Mouse (Mus musculus) small intestine, adult 2 months (tissue): ENCODE data around the gene 6030408B16Rik.

Experiments used
- CTCF ChIP-seq: fragments of 200-500 bp; IDR thresholded peaks from 2 replicates; pipeline ENCODE4 v1.5.1; 2012; ENCODE audit warnings: low read depth, mild to moderate bottlenecking, control low read depth, inconsistent platforms, low read length, moderate library complexity, mixed read lengths; ENCODE audit not compliant: insufficient replicate concordance, insufficient read length; ENCODE audit errors: extremely low read depth
- POLR2A ChIP-seq: fragments of 200-500 bp; IDR thresholded peaks from 2 replicates; pipeline ENCODE4 v1.6.1; 2012; ENCODE audit warnings: low read depth, mild to moderate bottlenecking, control low read depth, inconsistent platforms, low read length, moderate library complexity

DNA sequence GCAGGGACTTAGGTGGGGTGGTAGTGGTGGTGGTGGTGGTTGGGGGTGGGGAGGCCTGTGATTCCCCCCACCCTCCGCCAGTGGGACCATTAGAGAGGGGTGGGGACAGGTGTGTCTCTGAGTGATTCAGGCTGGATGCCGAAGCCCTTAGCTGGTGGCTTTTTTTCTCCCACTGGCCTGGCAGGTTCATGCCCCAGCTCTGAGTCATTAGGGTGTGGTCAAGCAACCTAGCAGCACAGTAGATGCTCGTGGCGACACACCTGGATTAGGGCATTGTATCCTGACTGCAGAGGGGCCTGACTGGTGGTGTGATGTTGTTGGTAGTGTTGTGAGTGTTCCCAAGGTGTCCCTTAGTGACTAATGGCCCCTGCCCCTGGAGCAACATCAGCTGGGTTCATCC, 38.1 kb downstream of the 6030408B16Rik start:
- TF ChIP-seq POLR2A: no peak
- no peak for TF ChIP-seq CTCF
